Mouse (Mus musculus) G1E (cell line): ENCODE data around the gene Ccdc28b. TPM values are rescaled to one million over a fixed set of nuclear protein-coding genes. Genes with fewer than 3 reads are reported as not detected.

Experiments used
- ATAC-seq: 2 replicates; pipeline ENCODE4 v1.8.0; 2016; ENCODE audit warnings: mild to moderate bottlenecking; ENCODE audit not compliant: insufficient number of reproducible peaks, poor library complexity, low FRiP score, severe bottlenecking; ENCODE audit errors: extremely low read depth
- DNase-seq: peaks from one replicate; pipeline ENCODE4 v3.0.0; 2012; ENCODE audit warnings: low spot score
- H3K27me3 ChIP-seq: 2 replicates; pipeline ENCODE4 v1.6.1; 2012; ENCODE audit warnings: mild to moderate bottlenecking, low read length, inconsistent platforms; ENCODE audit not compliant: insufficient read depth
- H3K36me3 ChIP-seq: replicated peaks from 2 replicates; pipeline ENCODE3; 2012; ENCODE audit warnings: mild to moderate bottlenecking, inconsistent platforms
- H3K4me1 ChIP-seq: 2 replicates; pipeline ENCODE4 v1.6.1; 2012; ENCODE audit warnings: low read depth, low read length, inconsistent platforms, mixed read lengths; ENCODE audit not compliant: insufficient read depth
- H3K4me3 ChIP-seq: 2 replicates; pipeline ENCODE4 v1.5.1; 2012; ENCODE audit warnings: low read depth, mild to moderate bottlenecking, inconsistent platforms, low read length, moderate library complexity, mixed read lengths
- H3K9me3 ChIP-seq: replicated peaks from 2 replicates; pipeline ENCODE4 v1.6.1; 2012; ENCODE audit warnings: inconsistent platforms
- CTCF ChIP-seq: IDR thresholded peaks from 2 replicates; pipeline ENCODE4 v1.5.1; 2012; ENCODE audit warnings: low read depth, low read length, inconsistent platforms, mixed read lengths
- GATA1 ChIP-seq: IDR thresholded peaks from 2 replicates; pipeline ENCODE4 v1.6.1; 2012; ENCODE audit warnings: borderline replicate concordance, low read length, inconsistent platforms, mixed read lengths
- GATA2 ChIP-seq: IDR thresholded peaks from 2 replicates; pipeline ENCODE4 v1.6.1; 2012; ENCODE audit warnings: low read depth, low read length, inconsistent platforms, borderline replicate concordance
- POLR2AphosphoS5 ChIP-seq: IDR thresholded peaks from 2 replicates; pipeline ENCODE4 v1.6.1; 2012; ENCODE audit warnings: low read depth, low read length, inconsistent platforms; ENCODE audit not compliant: insufficient replicate concordance
- TAL1 ChIP-seq: conservative IDR thresholded peaks from 2 replicates; pipeline ENCODE4 v1.6.1; 2012; ENCODE audit warnings: low read depth, low read length, inconsistent platforms, mixed read lengths
- polyA plus RNA-seq: library from polyadenylated mRNA; stranded (reverse); fragments of >175 nt; gene quantifications from 2 replicates; pipeline ENCODE4 v1.2.3, GENCODE M21; 2012
- total RNA-seq, 2 experiments: library from RNA; stranded (forward) in 1 of 2; stranded (reverse) in 1 of 2; fragments of 200-1000 nt in 1 of 2; fragments of >200 nt in 1 of 2; fragmentation: Nextera tagmentation in 1 of 2; gene quantifications; 2 replicates each; pipeline ENCODE4 v1.2.3; 2014 to 2017

Gene Ccdc28b
- total and polyA plus RNA-seq, 3 experiments: 4.8 to 20.7 TPM; not detected in 1

GRCm38 (mm10) chr4:129572236-129573092 lies 51.3 kb downstream of the Ccdc28b start:
- no peak overlapping the region for H3K4me3 ChIP-seq
- no peak for TF ChIP-seq GATA1
- TF ChIP-seq TAL1: no peak
- TF ChIP-seq GATA2: no peak
- no peak for TF ChIP-seq POLR2AphosphoS5
- no peak for TF ChIP-seq CTCF
- no peaks in the 10 kb centered on the region for H3K36me3 ChIP-seq
- ATAC-seq (no peak), DNase-seq (no peak)
- H3K4me1 ChIP-seq: peaks cover 21% of the 10 kb centered on the region
- no peaks in the 10 kb centered on the region for H3K9me3 ChIP-seq
- peaks cover 51% of the 10 kb centered on the region for H3K27me3 ChIP-seq

GRCm38 (mm10) chr4:129571551-129572084 lies 52.1 kb downstream of the Ccdc28b start:
- ATAC-seq: no peak
- peaks cover 14% of the 10 kb centered on the region for H3K4me1 ChIP-seq

GRCm38 (mm10) chr4:129570028-129570427 lies 53.7 kb downstream of the Ccdc28b start:
- TF ChIP-seq GATA2 (no peak), POLR2AphosphoS5 (no peak), GATA1 (no peak), CTCF (no peak), TAL1 (no peak)
- DNase-seq (no peak), ATAC-seq (no peak)
- Histone ChIP-seq H3K36me3 (no peaks in the 10 kb centered on the region), H3K4me1 (peaks cover 11% of the 10 kb centered on the region), H3K9me3 (no peaks in the 10 kb centered on the region), H3K4me3 (no peak overlapping the region), H3K27me3 (peaks cover 46% of the 10 kb centered on the region)

More at GRCm38 (mm10) chr4:129571551-129572084, 52.1 kb downstream of the Ccdc28b start:
- H3K36me3 ChIP-seq: no peaks in the 10 kb centered on the region
- H3K4me3 ChIP-seq: no peak overlapping the region
- H3K27me3 ChIP-seq: peaks cover 49% of the 10 kb centered on the region
- TF ChIP-seq TAL1: no peak
- TF ChIP-seq GATA2: no peak
- TF ChIP-seq GATA1: no peak
- DNase-seq: no peak
- no peaks in the 10 kb centered on the region for H3K9me3 ChIP-seq

Other genes with a start within 250 kb of the Ccdc28b start
- gene Zbtb8a, start 245.8 kb downstream of the Ccdc28b start, total RNA-seq (2014; fragmentation: Nextera tagmentation): not detected in 2 replicates
- gene Zbtb8a, start 245.8 kb downstream of the Ccdc28b start, total RNA-seq (2017): 0.64 and 0.87 TPM in 2 replicates
- gene Zbtb8a, start 245.8 kb downstream of the Ccdc28b start, polyA plus RNA-seq: 0.14 and 0.17 TPM in 2 replicates
- not detected in 2 replicates for gene Zbtb8b, start 183.1 kb downstream of the Ccdc28b start, total RNA-seq (2014; fragmentation: Nextera tagmentation)
- 0.06 and 0.16 TPM in 2 replicates for gene Zbtb8b, start 183.1 kb downstream of the Ccdc28b start, total RNA-seq (2017)
- gene Zbtb8b, start 183.1 kb downstream of the Ccdc28b start, polyA plus RNA-seq: not detected in 2 replicates
- 25.0 and 91.3 TPM in 2 replicates for gene Bsdc1, start 162.4 kb downstream of the Ccdc28b start, total RNA-seq (2014; fragmentation: Nextera tagmentation)
- 28.4 and 29.1 TPM in 2 replicates for gene Bsdc1, start 162.4 kb downstream of the Ccdc28b start, total RNA-seq (2017)
- gene Bsdc1, start 162.4 kb downstream of the Ccdc28b start, polyA plus RNA-seq: 25.7 and 34.8 TPM in 2 replicates
- gene Tssk3, start 132.9 kb downstream of the Ccdc28b start, total RNA-seq (2014; fragmentation: Nextera tagmentation): not detected in 2 replicates
- gene Tssk3, start 132.9 kb downstream of the Ccdc28b start, total RNA-seq (2017): 0.38 TPM in 1 of 2 replicates, not detected in the other
- not detected in 2 replicates for gene Tssk3, start 132.9 kb downstream of the Ccdc28b start, polyA plus RNA-seq
- gene Fam229a, start 132.8 kb downstream of the Ccdc28b start, total RNA-seq (2014; fragmentation: Nextera tagmentation): not detected in 2 replicates
- gene Fam229a, start 132.8 kb downstream of the Ccdc28b start, total RNA-seq (2017): not detected in 2 replicates
- gene Fam229a, start 132.8 kb downstream of the Ccdc28b start, polyA plus RNA-seq: 0.31 TPM in 1 of 2 replicates, not detected in the other
- gene Marcksl1, start 110.4 kb downstream of the Ccdc28b start, total RNA-seq (2014; fragmentation: Nextera tagmentation): 14.5 and 18.7 TPM in 2 replicates
- 13.4 and 13.6 TPM in 2 replicates for gene Marcksl1, start 110.4 kb downstream of the Ccdc28b start, total RNA-seq (2017)
- gene Marcksl1, start 110.4 kb downstream of the Ccdc28b start, polyA plus RNA-seq: 38.9 and 47.0 TPM in 2 replicates
- 79.8 and 86.5 TPM in 2 replicates for gene Hdac1, start 81.2 kb downstream of the Ccdc28b start, total RNA-seq (2014; fragmentation: Nextera tagmentation)
- 64.5 and 76.7 TPM in 2 replicates for gene Hdac1, start 81.2 kb downstream of the Ccdc28b start, total RNA-seq (2017)
- gene Hdac1, start 81.2 kb downstream of the Ccdc28b start, polyA plus RNA-seq: 53.7 and 63.6 TPM in 2 replicates
- 3.5 TPM in 1 of 2 replicates, not detected in the other for gene Lck, start 50.3 kb downstream of the Ccdc28b start, total RNA-seq (2014; fragmentation: Nextera tagmentation)
- gene Lck, start 50.3 kb downstream of the Ccdc28b start, total RNA-seq (2017): 1.7 and 2.1 TPM in 2 replicates
- 1.3 and 1.8 TPM in 2 replicates for gene Lck, start 50.3 kb downstream of the Ccdc28b start, polyA plus RNA-seq
- not detected in 2 replicates for gene Fam167b, start 45.4 kb downstream of the Ccdc28b start, total RNA-seq (2014; fragmentation: Nextera tagmentation)
- gene Fam167b, start 45.4 kb downstream of the Ccdc28b start, total RNA-seq (2017): not detected in 2 replicates
- not detected in 2 replicates for gene Fam167b, start 45.4 kb downstream of the Ccdc28b start, polyA plus RNA-seq
- 152 and 159 TPM in 2 replicates for gene Eif3i, start 23.3 kb downstream of the Ccdc28b start, total RNA-seq (2014; fragmentation: Nextera tagmentation)
- gene Eif3i, start 23.3 kb downstream of the Ccdc28b start, total RNA-seq (2017): 241 and 272 TPM in 2 replicates
- gene Eif3i, start 23.3 kb downstream of the Ccdc28b start, polyA plus RNA-seq: 130 and 133 TPM in 2 replicates
- gene Tmem234, start 23.3 kb downstream of the Ccdc28b start, total RNA-seq (2014; fragmentation: Nextera tagmentation): 129 and 155 TPM in 2 replicates
- gene Tmem234, start 23.3 kb downstream of the Ccdc28b start, total RNA-seq (2017): 104 and 120 TPM in 2 replicates
- gene Tmem234, start 23.3 kb downstream of the Ccdc28b start, polyA plus RNA-seq: 207 and 224 TPM in 2 replicates
- gene Dcdc2b, start 9.7 kb downstream of the Ccdc28b start, total RNA-seq (2014; fragmentation: Nextera tagmentation): 1.7 TPM in 1 of 2 replicates, not detected in the other
- gene Dcdc2b, start 9.7 kb downstream of the Ccdc28b start, total RNA-seq (2017): 0.33 TPM in 1 of 2 replicates, not detected in the other
- gene Dcdc2b, start 9.7 kb downstream of the Ccdc28b start, polyA plus RNA-seq: 0.25 TPM in 1 of 2 replicates, not detected in the other
- gene Iqcc, start 4.8 kb downstream of the Ccdc28b start, total RNA-seq (2014; fragmentation: Nextera tagmentation): 23.6 and 24.4 TPM in 2 replicates
- gene Iqcc, start 4.8 kb downstream of the Ccdc28b start, total RNA-seq (2017): 35.0 and 36.7 TPM in 2 replicates
- 7.0 and 8.8 TPM in 2 replicates for gene Iqcc, start 4.8 kb downstream of the Ccdc28b start, polyA plus RNA-seq
- gene Txlna, start 17.1 kb upstream of the Ccdc28b start, total RNA-seq (2014; fragmentation: Nextera tagmentation): 35.5 and 39.7 TPM in 2 replicates
- 73.5 and 79.6 TPM in 2 replicates for gene Txlna, start 17.1 kb upstream of the Ccdc28b start, total RNA-seq (2017)
- 57.1 and 62.5 TPM in 2 replicates for gene Txlna, start 17.1 kb upstream of the Ccdc28b start, polyA plus RNA-seq
- gene Kpna6, start 48.8 kb upstream of the Ccdc28b start, total RNA-seq (2014; fragmentation: Nextera tagmentation): 54.7 and 57.9 TPM in 2 replicates
- gene Kpna6, start 48.8 kb upstream of the Ccdc28b start, total RNA-seq (2017): 21.0 and 23.1 TPM in 2 replicates
- gene Kpna6, start 48.8 kb upstream of the Ccdc28b start, polyA plus RNA-seq: 19.9 and 21.0 TPM in 2 replicates
- 18.3 and 24.8 TPM in 2 replicates for gene Tmem39b, start 72.9 kb upstream of the Ccdc28b start, total RNA-seq (2014; fragmentation: Nextera tagmentation)
- gene Tmem39b, start 72.9 kb upstream of the Ccdc28b start, total RNA-seq (2017): 2.1 and 3.9 TPM in 2 replicates
- 31.1 and 34.3 TPM in 2 replicates for gene Tmem39b, start 72.9 kb upstream of the Ccdc28b start, polyA plus RNA-seq
- 133 and 137 TPM in 2 replicates for gene Khdrbs1, start 118.4 kb upstream of the Ccdc28b start, total RNA-seq (2014; fragmentation: Nextera tagmentation)
- gene Khdrbs1, start 118.4 kb upstream of the Ccdc28b start, total RNA-seq (2017): 72.6 and 87.2 TPM in 2 replicates
- gene Khdrbs1, start 118.4 kb upstream of the Ccdc28b start, polyA plus RNA-seq: 260 and 353 TPM in 2 replicates
- 712 and 801 TPM in 2 replicates for gene Ptp4a2, start 187.3 kb upstream of the Ccdc28b start, total RNA-seq (2014; fragmentation: Nextera tagmentation)
- 371 and 464 TPM in 2 replicates for gene Ptp4a2, start 187.3 kb upstream of the Ccdc28b start, total RNA-seq (2017)
- 37.5 and 45.6 TPM in 2 replicates for gene Ptp4a2, start 187.3 kb upstream of the Ccdc28b start, polyA plus RNA-seq